Mouse (Mus musculus): Measurements from ENCODE around the gene Cacng4.

GRCm38 (mm10) chr11:107688480-107688879 lies 105.9 kb downstream of the Cacng4 start:
- TF ChIP-seq CTCF (IDR thresholded peaks at IDR 0.05; ENCODE audit: extremely low read depth, insufficient read depth, low read length) (no peak), POLR2A (IDR thresholded peaks at IDR 0.05; ENCODE audit: extremely low read depth, insufficient read depth, low read length) (no peak)
